ENCODE assay signal across 14 mouse cellular contexts in the genomic region with DNA sequence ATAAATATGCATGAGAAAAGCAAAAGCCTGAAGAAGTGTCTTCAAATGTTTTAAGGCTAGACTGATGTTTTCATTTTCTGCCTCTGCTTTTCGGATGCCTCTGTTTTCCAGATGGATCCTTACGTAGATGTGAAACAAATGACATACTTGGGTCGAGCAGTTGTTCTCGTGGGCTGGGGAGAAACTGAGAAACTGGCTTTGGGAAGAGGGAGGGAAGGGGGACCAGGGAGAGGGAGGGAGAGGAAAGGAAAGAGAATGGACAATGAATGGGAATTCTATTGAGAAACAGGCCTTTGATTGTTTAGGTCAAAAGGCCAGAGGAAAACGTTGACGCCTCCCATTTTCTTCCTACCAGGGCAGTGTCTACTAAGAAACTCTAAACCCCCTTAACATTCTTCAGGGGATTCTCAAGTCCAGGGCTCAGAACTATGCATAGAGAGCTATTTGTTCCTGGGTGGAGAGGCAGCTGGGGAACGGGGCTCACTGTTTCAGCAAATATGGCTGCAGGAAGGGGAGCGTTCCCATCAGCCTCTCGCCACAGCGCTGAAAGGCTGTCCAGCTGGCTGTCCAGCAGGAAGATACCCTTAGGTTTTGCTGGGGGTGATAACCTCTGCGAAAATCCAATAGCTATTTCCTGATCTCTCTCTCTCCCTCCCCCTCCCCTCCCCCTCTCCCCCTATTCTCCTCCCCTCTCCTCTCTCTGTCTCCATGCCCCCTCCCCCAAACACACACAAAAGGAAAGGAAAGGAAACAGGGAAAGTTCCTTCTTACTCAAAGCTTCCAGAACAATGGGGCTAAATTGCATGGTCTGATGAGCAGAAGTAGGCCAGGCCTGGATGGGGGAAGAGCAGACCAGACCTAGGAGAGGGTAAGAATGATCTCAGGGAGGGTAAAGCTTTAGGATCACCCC. TPM values are rescaled to one million over a fixed set of nuclear protein-coding genes. Genes with fewer than 3 reads are reported as not detected.
DNase-seq lines count a peak whose midpoint lies in the region; ATAC-seq lines count a peak whose summit lies in the region.
"Had no signal": no experiment of that assay in that cellular context is flagged by ENCODE, and none has a peak within 500 bp of the region (broad histone marks: within the 10 kb centered on the region; RNA-seq: fewer than 3 reads in every experiment).

No protein-coding gene starts in this region.

- 15% methylated on average over 11 of the region's 11 CpGs for WGBS in neural tube, embryonic 15.5 days
- WGBS in embryonic facial prominence, embryonic 13.5 days: 16% methylated on average over 11 of the region's 11 CpGs
- WGBS in limb, embryonic 12.5 days: 63% methylated on average over 11 of the region's 11 CpGs
- 53% methylated on average over 11 of the region's 11 CpGs for WGBS in liver, embryonic 12.5 days (ENCODE audit: insufficient replicate concordance)

- H3K9me3 ChIP-seq in neural tube, embryonic 15.5 days (replicated peaks): no peaks in the 10 kb centered on the region
- H3K9me3 ChIP-seq in embryonic facial prominence, embryonic 13.5 days: no peaks in the 10 kb centered on the region
- no peaks in the 10 kb centered on the region for H3K9me3 ChIP-seq in limb, embryonic 12.5 days
- H3K9me3 ChIP-seq in liver, embryonic 12.5 days (replicated peaks): no peaks in the 10 kb centered on the region
- H3K9me3 ChIP-seq: intestine, embryonic 15.5 days had no signal

- no peaks in the 10 kb centered on the region; the same call in 1 of the 2 replicates for H3K4me1 ChIP-seq in neural tube, embryonic 15.5 days
- H3K4me1 ChIP-seq in embryonic facial prominence, embryonic 13.5 days: peaks cover 32% of the 10 kb centered on the region
- H3K4me1 ChIP-seq in limb, embryonic 12.5 days (replicated peaks): peaks cover 5% of the 10 kb centered on the region; the same call in 1 of the 2 replicates
- 0 out of 2 replicates have a peak, but pooled peaks cover 8% of the 10 kb centered on the region for H3K4me1 ChIP-seq in liver, embryonic 12.5 days

- peak; percentile 53 for DNase-seq in neural tube, embryonic 10.5 days (ENCODE audit: extremely low spot score, low spot score)
- DNase-seq in heart, adult 8-10 months (ENCODE audit: low spot score): no peak
- DNase-seq: adrenal gland, postnatal 14 days; cerebellum, postnatal 14 days; gastrocnemius, postnatal 25 days; thymus, postnatal 14 days had no signal

- no peak for ATAC-seq in neural tube, embryonic 15.5 days (ENCODE audit: low FRiP score)
- no peak for ATAC-seq in embryonic facial prominence, embryonic 13.5 days (ENCODE audit: insufficient number of reproducible peaks, insufficient read depth, low FRiP score, low TSS enrichment, low read depth)
- no peak for ATAC-seq in limb, embryonic 12.5 days (ENCODE audit: insufficient number of reproducible peaks, insufficient read depth, low FRiP score, low TSS enrichment, low read depth)
- no peak for ATAC-seq in liver, embryonic 12.5 days
- no peak for ATAC-seq in frontal cortex, adult (ENCODE audit: low TSS enrichment)
- ATAC-seq: intestine, embryonic 15.5 days had no signal

- H3K36me3 ChIP-seq in neural tube, embryonic 15.5 days: no peaks in the 10 kb centered on the region
- no peaks in the 10 kb centered on the region for H3K36me3 ChIP-seq in embryonic facial prominence, embryonic 13.5 days
- H3K36me3 ChIP-seq in limb, embryonic 12.5 days: no peaks in the 10 kb centered on the region
- no peaks in the 10 kb centered on the region for H3K36me3 ChIP-seq in liver, embryonic 12.5 days
- H3K36me3 ChIP-seq: intestine, embryonic 15.5 days had no signal

- H3K4me3 ChIP-seq in neural tube, embryonic 15.5 days (replicated peaks): no peak overlapping the region
- no peak overlapping the region for H3K4me3 ChIP-seq in embryonic facial prominence, embryonic 13.5 days
- H3K4me3 ChIP-seq in limb, embryonic 12.5 days (replicated peaks): no peak overlapping the region
- no peak overlapping the region for H3K4me3 ChIP-seq in liver, embryonic 12.5 days
- H3K4me3 ChIP-seq: intestine, embryonic 15.5 days had no signal

- H3K27me3 ChIP-seq in neural tube, embryonic 15.5 days (replicated peaks): no peaks in the 10 kb centered on the region; the same call in 1 of the 2 replicates
- no peaks in the 10 kb centered on the region for H3K27me3 ChIP-seq in embryonic facial prominence, embryonic 13.5 days
- no peaks in the 10 kb centered on the region for H3K27me3 ChIP-seq in limb, embryonic 12.5 days
- no peaks in the 10 kb centered on the region for H3K27me3 ChIP-seq in liver, embryonic 12.5 days (replicated peaks)
- H3K27me3 ChIP-seq: intestine, embryonic 15.5 days had no signal

- H3K9ac ChIP-seq in neural tube, embryonic 15.5 days (replicated peaks): no peak overlapping the region
- H3K9ac ChIP-seq in embryonic facial prominence, embryonic 13.5 days: no peak overlapping the region
- no peak overlapping the region for H3K9ac ChIP-seq in limb, embryonic 12.5 days (replicated peaks)
- H3K9ac ChIP-seq in liver, embryonic 12.5 days: no peak overlapping the region
- H3K9ac ChIP-seq: intestine, embryonic 15.5 days had no signal

- H3K4me2 ChIP-seq in neural tube, embryonic 15.5 days: no peak overlapping the region
- no peak overlapping the region for H3K4me2 ChIP-seq in embryonic facial prominence, embryonic 13.5 days
- H3K4me2 ChIP-seq in limb, embryonic 12.5 days: no peak overlapping the region
- no peak overlapping the region for H3K4me2 ChIP-seq in liver, embryonic 12.5 days
- H3K4me2 ChIP-seq: intestine, embryonic 15.5 days had no signal

- no peak overlapping the region for H3K27ac ChIP-seq in neural tube, embryonic 15.5 days (replicated peaks)
- H3K27ac ChIP-seq in embryonic facial prominence, embryonic 13.5 days: peak overlapping the region; percentile 81
- H3K27ac ChIP-seq in limb, embryonic 12.5 days: peak overlapping the region; percentile 70; the same call in 1 of the 2 replicates
- H3K27ac ChIP-seq in liver, embryonic 12.5 days: no peak overlapping the region
- H3K27ac ChIP-seq: intestine, embryonic 15.5 days had no signal

RNA-seq across cellular contexts. Expression of a gene that starts 16.6 kb away (rescaled TPM):
- polyA plus RNA-seq in neural tube, embryonic 15.5 days (2015; fragmentation: Nextera tagmentation; extraction: Ambion mirVana): 18.1 and 18.9 TPM in 2 replicates
- polyA plus RNA-seq in embryonic facial prominence, embryonic 13.5 days (2015; fragmentation: Nextera tagmentation; extraction: Ambion mirVana): 14.0 and 14.3 TPM in 2 replicates
- 18.2 and 20.4 TPM in 2 replicates for polyA plus RNA-seq in limb, embryonic 12.5 days (2016; fragmentation: Nextera tagmentation; extraction: Ambion mirVana)
- 26.9 and 27.1 TPM in 2 replicates for polyA plus RNA-seq in liver, embryonic 12.5 days (2016; fragmentation: Nextera tagmentation; extraction: Ambion mirVana)
- total RNA-seq in heart, adult 8-10 months (2022): 100 to 1,000 TPM; 170 to 216 (median 189) TPM

RNA-seq across cellular contexts. Expression of a gene that starts 36.9 kb away (rescaled TPM):
- polyA plus RNA-seq in neural tube, embryonic 15.5 days (2015; fragmentation: Nextera tagmentation; extraction: Ambion mirVana): not detected in 2 replicates
- not detected in 2 replicates for polyA plus RNA-seq in embryonic facial prominence, embryonic 13.5 days (2015; fragmentation: Nextera tagmentation; extraction: Ambion mirVana)
- not detected in 2 replicates for polyA plus RNA-seq in limb, embryonic 12.5 days (2016; fragmentation: Nextera tagmentation; extraction: Ambion mirVana)
- polyA plus RNA-seq in liver, embryonic 12.5 days (2016; fragmentation: Nextera tagmentation; extraction: Ambion mirVana): 0.05 and 0.06 TPM in 2 replicates
- total RNA-seq in heart, adult 8-10 months (2022): under 1 TPM; 0.14 to 0.41 (median 0.29) TPM
- total RNA-seq: MEL had no signal
- polyA plus RNA-seq: neural tube, embryonic 14.5 days had no signal

Comparison
In these comparisons a context has a peak if more than half of its experiments do, and no peak if none do; other contexts are left out.
1. H3K27ac ChIP-seq: peak in embryonic facial prominence, embryonic 13.5 days (single experiment) and limb, embryonic 12.5 days (single experiment); none in neural tube, embryonic 15.5 days (single experiment) and liver, embryonic 12.5 days (single experiment).